Mouse (Mus musculus) cortical plate, adult 2 months (tissue): Measurements from ENCODE around the gene Tent4b. TPM values are rescaled to one million over a fixed set of nuclear protein-coding genes. Genes with fewer than 3 reads are reported as not detected.
A peak's percentile ranks its signal among the peaks of the same experiment; 100 is the strongest.

Experiments
- H3K27ac ChIP-seq: fragments of 200-500 bp; 2 replicates; pipeline ENCODE4 v1.5.1; 2012; ENCODE audit warnings: low read length, control low read depth, inconsistent platforms; ENCODE audit not compliant: insufficient read depth
- H3K4me1 ChIP-seq: fragments of 200-500 bp; 2 replicates; pipeline ENCODE4 v1.6.1; 2011; ENCODE audit warnings: low read length; ENCODE audit not compliant: control insufficient read depth, insufficient read depth
- H3K4me3 ChIP-seq: fragments of 200-500 bp; 2 replicates; pipeline ENCODE4 v1.5.1; 2011; ENCODE audit warnings: mild to moderate bottlenecking, low read length, control low read depth; ENCODE audit not compliant: insufficient read depth
- CTCF ChIP-seq: fragments of 200-500 bp; IDR thresholded peaks from 2 replicates; pipeline ENCODE4 v1.5.1; 2011; ENCODE audit warnings: mild to moderate bottlenecking, control low read depth, low read length; ENCODE audit not compliant: insufficient read depth; ENCODE audit errors: extremely low read depth
- POLR2A ChIP-seq: fragments of 200-500 bp; IDR thresholded peaks from 2 replicates; pipeline ENCODE4 v1.6.1; 2011; ENCODE audit warnings: mild to moderate bottlenecking, low read length, control low read depth; ENCODE audit not compliant: insufficient read depth; ENCODE audit errors: extremely low read depth
- polyA plus RNA-seq: library from polyadenylated mRNA; depleted of rRNA; stranded (reverse); fragments of >200 nt; gene quantifications from 2 replicates; pipeline ENCODE4 v1.2.3, GENCODE M21; 2012; rRNA removed

The Tent4b gene
- polyA plus RNA-seq: 26.4 and 26.7 TPM in 2 replicates

- Histone ChIP-seq H3K4me3 (peak within 1 kb of the TSS; percentile 75), H3K4me1 (peaks cover 8% of the 10 kb centered on the region)
- peak; percentile 37; the same call in 1 of the 2 replicates for TF ChIP-seq POLR2A
- no peak for TF ChIP-seq CTCF
These were observed at the start of gene Tent4b for GRCm38 (mm10) chr8:88198945-88199571. TSS of gene Tent4b (plus strand) at chr8:88199213.

DNA sequence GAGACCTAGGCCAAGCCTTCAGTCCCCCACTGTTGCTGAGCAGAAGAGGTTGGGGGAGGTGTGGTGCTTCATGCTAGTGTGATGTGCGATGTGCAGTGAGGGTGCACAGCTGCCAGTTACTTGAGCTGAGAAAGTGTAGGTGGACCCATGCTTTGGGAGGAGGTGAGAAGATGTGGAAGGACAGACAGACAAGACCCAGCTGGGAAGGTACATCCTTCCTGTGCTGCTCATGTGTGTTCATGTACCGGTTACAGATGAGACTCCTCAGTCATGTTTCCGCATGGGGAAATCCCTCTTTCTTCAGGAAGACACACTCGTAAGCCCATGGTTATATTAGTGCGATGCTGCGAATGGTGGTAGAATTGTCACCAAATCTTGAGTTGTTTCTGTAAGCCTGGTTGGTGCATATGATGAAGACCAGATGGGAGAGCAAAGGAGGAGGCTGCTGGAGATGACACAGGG, 48.1 kb upstream of the Tent4b start:
- Histone ChIP-seq H3K4me3 (no peak overlapping the region), H3K27ac (no peak overlapping the region), H3K4me1 (peaks cover 2% of the 10 kb centered on the region; the same call in 1 of the 2 replicates)
- TF ChIP-seq CTCF (no peak), POLR2A (no peak)

More at GRCm38 (mm10) chr8:88198945-88199571, at the start of gene Tent4b:
- H3K27ac ChIP-seq: peak within 1 kb of the TSS; percentile 99

- no peak for TF ChIP-seq POLR2A
- no peak for TF ChIP-seq CTCF
These were observed 38.6 kb upstream of the Tent4b start for GRCm38 (mm10) chr8:88160237-88160995.

GRCm38 (mm10) chr8:88161439-88161838, 37.6 kb upstream of the Tent4b start:
- TF ChIP-seq POLR2A: no peak
- peak; percentile 61 for TF ChIP-seq CTCF
- no peaks in the 10 kb centered on the region for H3K4me1 ChIP-seq

More at GRCm38 (mm10) chr8:88160237-88160995, 38.6 kb upstream of the Tent4b start:
- H3K4me1 ChIP-seq: no peaks in the 10 kb centered on the region
- H3K4me3 ChIP-seq: no peak overlapping the region
- H3K27ac ChIP-seq: no peak overlapping the region

GRCm38 (mm10) chr8:88175264-88175663, 23.7 kb upstream of the Tent4b start:
- H3K4me3 ChIP-seq: no peak overlapping the region
- H3K4me1 ChIP-seq: no peaks in the 10 kb centered on the region
- TF ChIP-seq CTCF (no peak), POLR2A (no peak)
- no peak overlapping the region for H3K27ac ChIP-seq

More at GRCm38 (mm10) chr8:88161439-88161838, 37.6 kb upstream of the Tent4b start:
- H3K27ac ChIP-seq: no peak overlapping the region
- H3K4me3 ChIP-seq: no peak overlapping the region

GRCm38 (mm10) chr8:88177291-88177690, 21.7 kb upstream of the Tent4b start:
- no peaks in the 10 kb centered on the region for H3K4me1 ChIP-seq
- TF ChIP-seq CTCF (no peak), POLR2A (no peak)

DNA sequence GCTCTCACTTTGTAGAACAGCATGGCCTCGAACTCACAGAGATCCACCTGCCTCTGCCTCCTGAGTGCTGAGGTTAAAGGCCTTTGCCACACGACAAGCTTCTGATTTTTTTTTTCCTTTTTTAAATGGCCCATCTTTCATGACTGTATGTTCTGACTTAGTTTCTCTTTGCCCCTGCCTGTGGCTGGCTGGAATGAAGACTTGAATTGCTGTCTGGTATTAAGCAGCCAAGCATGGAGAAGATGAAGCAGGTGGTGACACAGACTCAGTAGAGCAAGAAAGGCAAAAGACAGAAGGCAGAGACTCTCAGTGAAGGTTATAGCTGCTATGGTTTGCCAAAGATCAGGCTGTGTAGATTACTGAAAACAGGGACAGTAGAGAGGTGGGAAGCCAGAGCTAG, 15.9 kb upstream of the Tent4b start:
- Histone ChIP-seq H3K27ac (no peak overlapping the region), H3K4me3 (no peak overlapping the region), H3K4me1 (no peaks in the 10 kb centered on the region)
- TF ChIP-seq POLR2A (no peak), CTCF (no peak)

More at GRCm38 (mm10) chr8:88177291-88177690, 21.7 kb upstream of the Tent4b start:
- Histone ChIP-seq H3K4me3 (no peak overlapping the region), H3K27ac (no peak overlapping the region)

DNA sequence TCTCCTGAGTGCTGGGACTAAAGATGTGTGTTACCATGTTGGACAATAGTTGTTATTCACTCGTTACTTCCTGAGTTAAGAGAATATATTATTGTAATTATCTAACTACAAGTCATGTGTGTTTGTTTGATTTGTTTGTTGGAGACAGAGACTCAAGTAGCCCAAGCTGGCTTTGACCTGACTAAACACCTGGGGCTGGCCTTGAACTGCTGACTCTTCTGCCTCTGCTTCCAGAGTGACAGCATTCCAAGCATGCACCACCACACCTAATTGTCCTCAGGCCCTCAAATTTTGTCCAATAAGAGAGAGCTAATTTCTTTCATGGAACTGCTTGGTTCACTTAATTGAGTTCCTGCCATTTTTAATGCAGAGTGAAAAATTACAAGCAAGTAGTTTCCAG, 14.1 kb upstream of the Tent4b start:
- H3K4me1 ChIP-seq: no peaks in the 10 kb centered on the region
- H3K27ac ChIP-seq: no peak overlapping the region
- TF ChIP-seq CTCF: no peak
- no peak for TF ChIP-seq POLR2A

GRCm38 (mm10) chr8:88185716-88186115, 13.3 kb upstream of the Tent4b start:
- Histone ChIP-seq H3K27ac (no peak overlapping the region), H3K4me1 (no peaks in the 10 kb centered on the region), H3K4me3 (no peak overlapping the region)
- TF ChIP-seq CTCF (no peak), POLR2A (no peak)

More for the DNA sequence above, 14.1 kb upstream of the Tent4b start:
- H3K4me3 ChIP-seq: no peak overlapping the region

- TF ChIP-seq CTCF (no peak), POLR2A (no peak)
These were observed 1.7 kb upstream of the Tent4b start for GRCm38 (mm10) chr8:88197328-88197727.

More at GRCm38 (mm10) chr8:88197328-88197727, 1.7 kb upstream of the Tent4b start:
- Histone ChIP-seq H3K27ac (no peak overlapping the region), H3K4me3 (no peak overlapping the region), H3K4me1 (peaks cover 8% of the 10 kb centered on the region)
